In the genomic region with DNA sequence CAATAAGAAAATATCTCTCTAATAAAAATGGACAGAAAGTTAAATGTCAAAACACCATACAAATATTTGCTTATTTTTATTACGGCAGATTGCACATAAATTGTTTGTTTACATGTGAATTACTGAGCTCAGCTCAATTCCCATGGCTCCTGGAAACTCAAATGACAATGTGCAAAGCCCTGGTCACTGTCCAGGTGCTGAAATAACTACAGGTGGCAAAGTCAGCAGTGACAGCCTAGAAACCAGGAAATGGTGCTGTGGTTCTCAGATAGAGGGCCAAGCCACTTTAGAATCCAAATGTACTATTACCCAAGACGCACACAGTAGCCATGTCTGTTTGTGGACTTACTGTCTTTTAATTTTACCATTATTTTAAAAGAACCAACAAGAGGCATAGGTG, we compare ENCODE assay signal across 24 mouse cellular contexts.
A peak's percentile ranks its signal among the peaks of the same experiment; 100 is the strongest.
DNase-seq lines count a peak whose midpoint lies in the region; ATAC-seq and TF ChIP-seq lines count a peak whose summit lies in the region.
"Had no signal": no experiment of that assay in that cellular context is flagged by ENCODE, and none has a peak within 500 bp of the region (broad histone marks: within the 10 kb centered on the region; RNA-seq: fewer than 3 reads in every experiment).

No protein-coding gene starts in this region.

- no peaks in the 10 kb centered on the region for H3K9me3 ChIP-seq in kidney, postnatal 0 days (replicated peaks; ENCODE audit: low read length)
- H3K9me3 ChIP-seq in forebrain, embryonic 10.5 days: no peaks in the 10 kb centered on the region
- H3K9me3 ChIP-seq: embryonic facial prominence, embryonic 13.5 days; heart, embryonic 13.5 days; limb, embryonic 13.5 days; liver, embryonic 13.5 days; midbrain, embryonic 15.5 days; neural tube, embryonic 12.5 days had no signal

- no peak overlapping the region for H3K9ac ChIP-seq in kidney, postnatal 0 days (ENCODE audit: low read depth, low read length)
- H3K9ac ChIP-seq: embryonic facial prominence, embryonic 13.5 days; heart, embryonic 13.5 days; limb, embryonic 13.5 days; liver, embryonic 13.5 days; midbrain, embryonic 15.5 days; neural tube, embryonic 12.5 days had no signal

- H3K4me1 ChIP-seq in kidney, postnatal 0 days (replicated peaks; ENCODE audit: insufficient read depth, low read length): no peaks in the 10 kb centered on the region
- no peaks in the 10 kb centered on the region for H3K4me1 ChIP-seq in forebrain, embryonic 10.5 days
- H3K4me1 ChIP-seq: embryonic facial prominence, embryonic 13.5 days; heart, embryonic 13.5 days; limb, embryonic 13.5 days; liver, embryonic 13.5 days; megakaryocyte, embryonic 14.5 days; midbrain, embryonic 15.5 days; neural tube, embryonic 12.5 days had no signal

- WGBS in kidney, postnatal 0 days: 94% methylated on average over 2 of the region's 2 CpGs
- 93% methylated on average over 2 of the region's 2 CpGs for WGBS in forebrain, embryonic 10.5 days

- DNase-seq in kidney, postnatal 0 days (ENCODE audit: low spot score): peak; percentile 11
- DNase-seq in kidney, postnatal 36 days: no peak
- DNase-seq in ZHBTc4 (ENCODE audit: low read depth, low spot score): peak; percentile 10
- peak; percentile 25 for DNase-seq in cerebellum, adult 9-11 months
- no peak for DNase-seq in thymus, postnatal 25 days
- DNase-seq in gastrocnemius, postnatal 4 days (ENCODE audit: low spot score in 2 of 2): no peak
- no peak for DNase-seq in forebrain, embryonic 10.5 days (ENCODE audit: extremely low spot score, low spot score)
- DNase-seq: adrenal gland, postnatal 36 days; heart, postnatal 14 days; kidney, adult 9 months; kidney, postnatal 25 days; layer of hippocampus, postnatal 36 days; liver, embryonic 13.5 days; lung, adult 2 months; lung, postnatal 36 days had no signal

- no peaks in the 10 kb centered on the region for H3K36me3 ChIP-seq in kidney, postnatal 0 days (ENCODE audit: insufficient read depth, low read length)
- no peaks in the 10 kb centered on the region for H3K36me3 ChIP-seq in forebrain, embryonic 10.5 days (replicated peaks)
- H3K36me3 ChIP-seq: embryonic facial prominence, embryonic 13.5 days; heart, embryonic 13.5 days; limb, embryonic 13.5 days; liver, embryonic 13.5 days; midbrain, embryonic 15.5 days; neural tube, embryonic 12.5 days had no signal

- H3K4me2 ChIP-seq in kidney, postnatal 0 days (ENCODE audit: low read length): no peak overlapping the region
- H3K4me2 ChIP-seq: embryonic facial prominence, embryonic 13.5 days; heart, embryonic 13.5 days; limb, embryonic 13.5 days; liver, embryonic 13.5 days; midbrain, embryonic 15.5 days; neural tube, embryonic 12.5 days had no signal

- no peaks in the 10 kb centered on the region for H3K27me3 ChIP-seq in kidney, postnatal 0 days (ENCODE audit: insufficient read depth, low read length)
- H3K27me3 ChIP-seq in forebrain, embryonic 10.5 days (ENCODE audit: poor library complexity, severe bottlenecking): no peaks in the 10 kb centered on the region
- H3K27me3 ChIP-seq: embryonic facial prominence, embryonic 13.5 days; heart, embryonic 13.5 days; limb, embryonic 13.5 days; liver, embryonic 13.5 days; megakaryocyte, embryonic 14.5 days; midbrain, embryonic 15.5 days; neural tube, embryonic 12.5 days had no signal

- no peak for TF ChIP-seq CTCF in kidney, postnatal 0 days (IDR thresholded peaks at IDR 0.05; ENCODE audit: low read depth)

- H3K27ac ChIP-seq in kidney, postnatal 0 days: no peak overlapping the region
- no peak overlapping the region for H3K27ac ChIP-seq in forebrain, embryonic 10.5 days
- H3K27ac ChIP-seq: embryonic facial prominence, embryonic 13.5 days; heart, embryonic 13.5 days; hindbrain, postnatal 0 days; limb, embryonic 13.5 days; liver, embryonic 13.5 days; midbrain, embryonic 15.5 days; neural tube, embryonic 12.5 days had no signal

- ATAC-seq in kidney, postnatal 0 days (replicated peaks; ENCODE audit: low FRiP score, low read depth): no peak
- ATAC-seq: forebrain, embryonic 14.5 days; hindbrain, postnatal 0 days; intestine, embryonic 16.5 days; midbrain, embryonic 15.5 days had no signal

- H3K4me3 ChIP-seq in kidney, postnatal 0 days (replicated peaks; ENCODE audit: low read depth, low read length): no peak overlapping the region
- H3K4me3 ChIP-seq in forebrain, embryonic 10.5 days: no peak overlapping the region
- H3K4me3 ChIP-seq: embryonic facial prominence, embryonic 13.5 days; heart, embryonic 13.5 days; limb, embryonic 13.5 days; liver, embryonic 13.5 days; megakaryocyte, embryonic 14.5 days; midbrain, embryonic 15.5 days; neural tube, embryonic 12.5 days had no signal

Comparison
In these comparisons a context has a peak if more than half of its experiments do, and no peak if none do; other contexts are left out.
1. DNase-seq: peak in kidney, postnatal 0 days (single experiment), ZHBTc4 (single experiment) and cerebellum, adult 9-11 months (single experiment); none in kidney, postnatal 36 days (0 of 2), thymus, postnatal 25 days (single experiment), gastrocnemius, postnatal 4 days (0 of 2) and forebrain, embryonic 10.5 days (single experiment).